Mouse (Mus musculus) kidney, adult 2 months (tissue): ENCODE measurements at regions not wholly inside any gene's neighbourhood (a gene's known extent, or its start where the extent isn't known, plus 50 kb on each side); places are given as distances from the start of the nearest gene placed in this dataset.

Source experiments
- CTCF ChIP-seq: fragments of 200-500 bp; conservative IDR thresholded peaks from 2 replicates; pipeline ENCODE4 v1.5.1; 2011; ENCODE audit warnings: low read depth, mild to moderate bottlenecking, control low read depth, low read length, moderate library complexity, mixed read lengths; ENCODE audit not compliant: insufficient read depth, insufficient read length
- POLR2A ChIP-seq: fragments of 200-500 bp; IDR thresholded peaks from one replicate; pipeline ENCODE4 v1.6.1; 2011; ENCODE audit warnings: low read depth, low read length, control low read depth

DNA sequence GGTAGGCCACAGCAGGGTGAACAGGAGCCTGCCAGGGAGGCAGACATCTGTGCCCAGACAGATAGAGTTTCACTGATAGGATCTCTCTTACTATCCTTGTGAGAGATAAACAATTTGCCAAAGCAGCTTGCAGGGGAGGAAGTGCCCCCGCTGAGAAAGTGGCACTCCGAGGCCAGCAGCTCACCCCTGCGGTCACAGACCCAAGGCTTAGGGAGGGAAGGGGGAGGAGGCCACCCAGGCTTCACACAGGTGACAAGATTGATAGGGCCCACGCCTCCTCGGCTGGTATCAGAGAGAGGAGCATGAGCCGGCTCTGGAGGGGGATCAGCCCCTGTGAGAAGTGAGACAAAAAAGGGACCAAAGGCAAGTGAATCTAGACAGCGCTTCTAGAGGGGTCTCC lies 328.3 kb upstream of the 3110018I06Rik start:
- TF ChIP-seq POLR2A, result no peak
- no peak for TF ChIP-seq CTCF
